Mouse (Mus musculus): ENCODE data around the gene Cct8l1. TPM values are rescaled to one million over a fixed set of nuclear protein-coding genes. Genes with fewer than 3 reads are reported as not detected.

The Cct8l1 gene
- polyA plus RNA-seq, 1 experiment from 2014 or later = not detected

Other genes starting within 250 kb of the Cct8l1 start
- 12.2 and 12.5 TPM in 2 replicates for gene Kmt2c, start 17.3 kb upstream of the Cct8l1 start, polyA plus RNA-seq (2016; fragmentation: Nextera tagmentation; extraction: Ambion mirVana)
- 12.5 and 15.7 TPM in 2 replicates for gene Xrcc2, start 189.8 kb downstream of the Cct8l1 start, polyA plus RNA-seq (2016; fragmentation: Nextera tagmentation; extraction: Ambion mirVana)
- 7.5 and 7.9 TPM in 2 replicates for gene Actr3b, start 243.9 kb downstream of the Cct8l1 start, polyA plus RNA-seq (2016; fragmentation: Nextera tagmentation; extraction: Ambion mirVana)